Mouse (Mus musculus): ENCODE measurements at regions not wholly inside any gene's neighbourhood (a gene's known extent, or its start where the extent isn't known, plus 50 kb on each side); places are given as distances from the start of the nearest gene placed in this dataset.

GRCm38 (mm10) chr13:83020829-83021228, 483.0 kb upstream of the Mef2c start:
- no peak for TF ChIP-seq POLR2A (IDR thresholded peaks at IDR 0.05; ENCODE audit: extremely low read depth, insufficient read depth, low read length)
- no peak for TF ChIP-seq CTCF (IDR thresholded peaks at IDR 0.05; ENCODE audit: extremely low read depth, insufficient read depth, low read length)

Measured in cortical plate, adult 2 months (tissue).